Mouse (Mus musculus): ENCODE measurements around the gene Snx12.
A peak's percentile ranks its signal among the peaks of the same experiment; 100 is the strongest.
"Not testable (repeated sequence)": the region's sequence is repeated elsewhere in the genome, so short reads cannot be mapped to it uniquely, and the experiment has no call there.

Snx12 gene

GRCm38 (mm10) chrX:101156369-101156768 is 66.0 kb downstream of the Snx12 start:
- no peak for ATAC-seq (ENCODE audit: insufficient number of reproducible peaks, low FRiP score, low TSS enrichment)

GRCm38 (mm10) chrX:101147506-101147905 is 74.9 kb downstream of the Snx12 start:
- no peak for ATAC-seq (ENCODE audit: insufficient number of reproducible peaks, low FRiP score, low TSS enrichment)

- ATAC-seq (ENCODE audit: insufficient number of reproducible peaks, low FRiP score, low TSS enrichment) = peak; percentile 68; the same call in 1 of the 2 replicates
Observed at GRCm38 (mm10) chrX:101131992-101132791, 90.2 kb downstream of the Snx12 start.

- no peak for ATAC-seq (ENCODE audit: insufficient number of reproducible peaks, low FRiP score, low TSS enrichment)
Observed at GRCm38 (mm10) chrX:101131001-101131400, 91.4 kb downstream of the Snx12 start.

GRCm38 (mm10) chrX:101128559-101128958 is 93.8 kb downstream of the Snx12 start:
- no peak for ATAC-seq (ENCODE audit: insufficient number of reproducible peaks, low FRiP score, low TSS enrichment)

GRCm38 (mm10) chrX:101126977-101127376 is 95.4 kb downstream of the Snx12 start:
- ATAC-seq (ENCODE audit: insufficient number of reproducible peaks, low FRiP score, low TSS enrichment) = no peak

GRCm38 (mm10) chrX:101126474-101126955 is 95.8 kb downstream of the Snx12 start:
- no peak for ATAC-seq (ENCODE audit: insufficient number of reproducible peaks, low FRiP score, low TSS enrichment)

- no peak for ATAC-seq (ENCODE audit: insufficient number of reproducible peaks, low FRiP score, low TSS enrichment)
Observed at GRCm38 (mm10) chrX:101120546-101120945, 101.8 kb downstream of the Snx12 start.

GRCm38 (mm10) chrX:101085920-101086319 is 136.4 kb downstream of the Snx12 start, which contains the start of gene Slc7a3:
Slc7a3 (minus strand) TSS chrX:101086020.
- no peak for ATAC-seq (ENCODE audit: insufficient number of reproducible peaks, low FRiP score, low TSS enrichment)

- ATAC-seq (ENCODE audit: insufficient number of reproducible peaks, low FRiP score, low TSS enrichment) = not testable (repeated sequence)
Observed at GRCm38 (mm10) chrX:101085211-101085610, 137.2 kb downstream of the Snx12 start.

GRCm38 (mm10) chrX:101084192-101084591 is 138.2 kb downstream of the Snx12 start:
- ATAC-seq (ENCODE audit: insufficient number of reproducible peaks, low FRiP score, low TSS enrichment) = no peak

- no peak for ATAC-seq (ENCODE audit: insufficient number of reproducible peaks, low FRiP score, low TSS enrichment)
Observed at GRCm38 (mm10) chrX:101065245-101065644, 157.1 kb downstream of the Snx12 start.

- ATAC-seq (ENCODE audit: insufficient number of reproducible peaks, low FRiP score, low TSS enrichment) = no peak
Observed at GRCm38 (mm10) chrX:101063503-101063902, 158.9 kb downstream of the Snx12 start.

- no peak for ATAC-seq (ENCODE audit: insufficient number of reproducible peaks, low FRiP score, low TSS enrichment)
Observed at GRCm38 (mm10) chrX:101059541-101059940, 162.8 kb downstream of the Snx12 start, which contains the start of gene Tex11. Tex11 (minus strand) TSS chrX:101059667.

Measured in cerebellum, adult (tissue).